Mouse (Mus musculus) limb, embryonic 14.5 days (tissue): ENCODE results near the gene Pcsk1n. TPM values are rescaled to one million over a fixed set of nuclear protein-coding genes. Genes with fewer than 3 reads are reported as not detected.

Experiments used
- ATAC-seq: fragments of 200-750 bp; cut with Nextera tagmentation; 2 replicates; pipeline ENCODE4 v1.8.0; 2017; ENCODE audit warnings: low read depth, moderate number of reproducible peaks, moderate TSS enrichment; ENCODE audit not compliant: low FRiP score
- DNase-seq: peaks from one replicate; pipeline ENCODE4 v3.0.0-alpha.2; 2015; ENCODE audit warnings: low spot score
- H3K27ac ChIP-seq: fragments of 300-500 bp; sonication (generic); replicated peaks from 2 replicates; pipeline ENCODE4 v1.5.1; 2014; ENCODE audit warnings: low read depth, mild to moderate bottlenecking, low read length, moderate library complexity, mixed read lengths
- H3K27me3 ChIP-seq: fragments of 300-500 bp; sonication (generic); 2 replicates; pipeline ENCODE4 v1.6.1; 2014; ENCODE audit warnings: low read length, mixed read lengths; ENCODE audit not compliant: control insufficient read depth, insufficient read depth
- H3K36me3 ChIP-seq: fragments of 300-500 bp; sonication (generic); 2 replicates; pipeline ENCODE4 v1.6.1; 2014; ENCODE audit warnings: mild to moderate bottlenecking, low read length, moderate library complexity, mixed read lengths; ENCODE audit not compliant: control insufficient read depth, insufficient read depth
- H3K4me1 ChIP-seq: fragments of 300-500 bp; sonication (generic); 2 replicates; pipeline ENCODE4 v1.6.1; 2014; ENCODE audit warnings: antibody characterized with exemption, low read length, mixed read lengths; ENCODE audit not compliant: control insufficient read depth, insufficient read depth
- H3K4me2 ChIP-seq: fragments of 300-500 bp; sonication (generic); replicated peaks from 2 replicates; pipeline ENCODE4 v1.6.1; 2014; ENCODE audit warnings: low read depth, mild to moderate bottlenecking, low read length, moderate library complexity; ENCODE audit not compliant: severe bottlenecking
- H3K4me3 ChIP-seq: fragments of 300-500 bp; sonication (generic); replicated peaks from 2 replicates; pipeline ENCODE4 v1.5.1; 2014; ENCODE audit warnings: low read length
- H3K9ac ChIP-seq: fragments of 300-500 bp; sonication (generic); 2 replicates; pipeline ENCODE4 v1.6.1; 2014; ENCODE audit warnings: mild to moderate bottlenecking, low read depth, low read length, moderate library complexity; ENCODE audit not compliant: severe bottlenecking
- H3K9me3 ChIP-seq: fragments of 300-500 bp; sonication (generic); 2 replicates; pipeline ENCODE4 v1.6.1; 2016; ENCODE audit warnings: low read length; ENCODE audit not compliant: control insufficient read depth
- POLR2A ChIP-seq: fragments of 200-500 bp; IDR thresholded peaks from 2 replicates; pipeline ENCODE4 v1.8.0; 2012; ENCODE audit warnings: inconsistent platforms, mild to moderate bottlenecking, moderate library complexity, borderline replicate concordance; ENCODE audit not compliant: insufficient read depth, insufficient read length; ENCODE audit errors: extremely low read depth
- WGBS: fragments of 180-500 bp; shearing (Covaris S2); extraction: QIAGEN DNeasy Blood & Tissue Kit; methylation state at CpG from one replicate; pipeline ENCODE4 v1.1.7; 2014; 5-methylcytosine and 5-hydroxymethylcytosine counted together
- polyA plus RNA-seq, 2 experiments: library from polyadenylated mRNA; depleted of rRNA in 1 of 2; stranded (reverse) in 1 of 2; unstranded in 1 of 2; fragments of >200 nt; fragmentation: Nextera tagmentation in 1 of 2; extraction: Ambion mirVana in 1 of 2; gene quantifications; 2 replicates each; pipeline versions ENCODE4 v1.2.1 to v1.2.3; 2012 to 2014

The Pcsk1n gene
- polyA plus RNA-seq (2012; rRNA removed): 0.93 and 0.95 TPM in 2 replicates
- polyA plus RNA-seq (2014; fragmentation: Nextera tagmentation; extraction: Ambion mirVana): 0.67 and 1.3 TPM in 2 replicates

- ATAC-seq (no peak), DNase-seq (no peak)
- H3K4me1 ChIP-seq: no peaks in the 10 kb centered on the region
- no peaks in the 10 kb centered on the region for H3K36me3 ChIP-seq
- 21% methylated on average over 20 of the region's 40 CpGs for WGBS
- no peaks in the 10 kb centered on the region for H3K9me3 ChIP-seq
- H3K9ac ChIP-seq: no peak within 1 kb of the TSS
- no peak within 1 kb of the TSS for H3K27ac ChIP-seq
- TF ChIP-seq POLR2A: no peak
- peak within 1 kb of the TSS; percentile 30 for H3K4me3 ChIP-seq
- H3K27me3 ChIP-seq: peaks cover 28% of the 10 kb centered on the region
- peak within 1 kb of the TSS; percentile 43 for H3K4me2 ChIP-seq
These were observed at the start of gene Pcsk1n for GRCm38 (mm10) chrX:7919601-7920383. Gene Pcsk1n, plus strand, starts transcription at chrX:7919822.

- 41% methylated on average over 3 of the region's 3 CpGs for WGBS
- no peak for TF ChIP-seq POLR2A
- Histone ChIP-seq H3K4me3 (no peak overlapping the region), H3K36me3 (peaks cover 6% of the 10 kb centered on the region; the same call in 1 of the 2 replicates), H3K27ac (no peak overlapping the region), H3K4me1 (no peaks in the 10 kb centered on the region), H3K27me3 (no peaks in the 10 kb centered on the region), H3K9me3 (no peaks in the 10 kb centered on the region), H3K4me2 (no peak overlapping the region), H3K9ac (no peak overlapping the region)
- ATAC-seq (no peak), DNase-seq (no peak)
These were observed 49.8 kb upstream of the Pcsk1n start for GRCm38 (mm10) chrX:7869826-7870225.

- Histone ChIP-seq H3K4me2 (peak within 1 kb of the TSS; percentile 77), H3K4me1 (no peaks in the 10 kb centered on the region), H3K9ac (peak within 1 kb of the TSS; percentile 34; the same call in 1 of the 2 replicates), H3K27me3 (no peaks in the 10 kb centered on the region), H3K4me3 (peak within 1 kb of the TSS; percentile 40), H3K27ac (no peak within 1 kb of the TSS), H3K36me3 (peaks cover 6% of the 10 kb centered on the region; the same call in 1 of the 2 replicates), H3K9me3 (no peaks in the 10 kb centered on the region)
- DNase-seq (peak; percentile 56), ATAC-seq (peak; percentile 73)
- TF ChIP-seq POLR2A: no peak
- 33% methylated on average over 29 of the region's 38 CpGs for WGBS
These were observed 41.6 kb upstream of the Pcsk1n start, which contains the start of gene Pim2 for GRCm38 (mm10) chrX:7878007-7878419. Gene Pim2, plus strand, starts transcription at chrX:7878262.

- Histone ChIP-seq H3K9ac (peak overlapping the region; percentile 34; the same call in 1 of the 2 replicates), H3K4me3 (peak overlapping the region; percentile 40), H3K27me3 (no peaks in the 10 kb centered on the region), H3K36me3 (peaks cover 6% of the 10 kb centered on the region; the same call in 1 of the 2 replicates), H3K9me3 (no peaks in the 10 kb centered on the region), H3K4me1 (no peaks in the 10 kb centered on the region), H3K4me2 (peak overlapping the region; percentile 77), H3K27ac (no peak overlapping the region)
- ATAC-seq: peak; percentile 7; the same call in 1 of the 2 replicates
- TF ChIP-seq POLR2A: no peak
- 29% methylated on average over 21 of the region's 21 CpGs for WGBS
- no peak for DNase-seq
These were observed 41.1 kb upstream of the Pcsk1n start for GRCm38 (mm10) chrX:7878495-7878894.

- Histone ChIP-seq H3K9ac (no peak overlapping the region), H3K36me3 (no peaks in the 10 kb centered on the region), H3K27ac (no peak overlapping the region), H3K4me1 (no peaks in the 10 kb centered on the region), H3K27me3 (no peaks in the 10 kb centered on the region), H3K4me3 (no peak overlapping the region), H3K4me2 (peak overlapping the region; percentile 34; the same call in 1 of the 2 replicates), H3K9me3 (no peaks in the 10 kb centered on the region)
- no peak for ATAC-seq
- no peak for TF ChIP-seq POLR2A
- DNase-seq: peak; percentile 72
- 22% methylated on average over 11 of the region's 11 CpGs for WGBS
These were observed 39.8 kb upstream of the Pcsk1n start for GRCm38 (mm10) chrX:7879819-7880218.
